Mouse (Mus musculus) C2C12 (cell line): Measurements from ENCODE around the gene Plpp1.

Source experiments
- CTCF ChIP-seq: IDR thresholded peaks from one replicate; pipeline ENCODE4 v1.5.1; 2011; ENCODE audit not compliant: control insufficient read depth, insufficient read depth, insufficient read length
- USF1 ChIP-seq: IDR thresholded peaks from one replicate; pipeline ENCODE4 v1.6.1; 2011; ENCODE audit warnings: low read depth, mild to moderate bottlenecking, control low read depth, moderate library complexity

GRCm38 (mm10) chr13:112798953-112799305 is 1.7 kb upstream of the Plpp1 start:
- no peak for TF ChIP-seq CTCF
- TF ChIP-seq USF1, result no peak
